Mouse (Mus musculus): ENCODE data around the gene Lta. TPM values are rescaled to one million over a fixed set of nuclear protein-coding genes. Genes with fewer than 3 reads are reported as not detected.

Gene Lta
- polyA plus RNA-seq, 1 experiment from 2014 or later, result not detected

DNA sequence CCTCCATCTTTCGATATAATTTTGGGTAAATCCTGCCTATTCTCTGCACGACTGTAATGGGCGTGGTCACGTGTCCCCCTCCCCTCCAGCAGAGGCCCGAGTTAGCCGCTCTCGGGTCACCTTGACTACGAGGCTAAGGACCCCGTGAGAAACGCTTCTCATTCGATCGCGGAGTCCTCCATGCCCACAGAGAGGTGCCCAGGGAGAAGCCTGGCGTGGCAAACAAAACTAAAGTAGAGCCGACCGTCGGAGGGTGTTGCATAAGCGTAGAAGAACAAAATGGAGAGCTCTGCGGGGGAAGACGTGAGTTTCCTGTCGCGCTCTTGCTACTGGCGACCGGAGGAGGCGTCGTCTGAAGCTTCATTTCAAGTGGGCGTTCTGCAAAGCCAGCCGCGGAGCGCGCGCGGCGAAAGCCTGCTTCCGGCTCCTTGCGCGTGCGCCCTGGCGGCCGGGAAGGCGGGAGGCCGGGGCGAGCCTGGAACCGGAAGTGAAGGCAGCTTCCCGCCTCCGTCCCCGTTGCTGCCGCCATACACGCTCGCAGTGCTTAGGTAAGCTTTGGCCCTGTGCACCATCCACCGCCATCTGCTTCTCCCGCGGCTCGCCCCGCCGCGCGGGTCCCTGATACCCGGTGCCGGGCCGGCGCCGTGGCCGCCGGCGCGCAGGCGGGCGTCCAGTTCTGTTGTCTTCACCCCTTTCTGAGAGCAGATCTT, 36.3 kb upstream of the Lta start, which contains the start of gene Ddx39b:
Gene Ddx39b, plus strand, starts transcription at position 442 of the 710 bp plus-strand sequence.
- Histone ChIP-seq H3K36me3 (ENCODE audit: control insufficient read depth, insufficient read depth, low read length) (peaks cover 28% of the 10 kb centered on the region), H3K4me2 (peak within 1 kb of the TSS; percentile 83), H3K4me1 (replicated peaks; ENCODE audit: control insufficient read depth, insufficient read depth, low read length) (peaks cover 31% of the 10 kb centered on the region), H3K27me3 (replicated peaks; ENCODE audit: control insufficient read depth, insufficient read depth, low read length) (no peaks in the 10 kb centered on the region), H3K27ac (ENCODE audit: low read depth, low read length) (peak within 1 kb of the TSS; percentile 98), H3K9ac (ENCODE audit: low read depth, low read length) (peak within 1 kb of the TSS; percentile 99), H3K4me3 (ENCODE audit: low read depth, low read length) (peak within 1 kb of the TSS; percentile 94), H3K9me3 (ENCODE audit: control insufficient read depth, low read length) (no peaks in the 10 kb centered on the region)
- DNase-seq (ENCODE audit: low spot score) (peak; percentile 96), ATAC-seq (replicated peaks; ENCODE audit: low FRiP score) (peak; percentile 87)
- whole genome bisulfite sequencing, result under 1% methylated on average over 69 of the region's 69 CpGs

DNA sequence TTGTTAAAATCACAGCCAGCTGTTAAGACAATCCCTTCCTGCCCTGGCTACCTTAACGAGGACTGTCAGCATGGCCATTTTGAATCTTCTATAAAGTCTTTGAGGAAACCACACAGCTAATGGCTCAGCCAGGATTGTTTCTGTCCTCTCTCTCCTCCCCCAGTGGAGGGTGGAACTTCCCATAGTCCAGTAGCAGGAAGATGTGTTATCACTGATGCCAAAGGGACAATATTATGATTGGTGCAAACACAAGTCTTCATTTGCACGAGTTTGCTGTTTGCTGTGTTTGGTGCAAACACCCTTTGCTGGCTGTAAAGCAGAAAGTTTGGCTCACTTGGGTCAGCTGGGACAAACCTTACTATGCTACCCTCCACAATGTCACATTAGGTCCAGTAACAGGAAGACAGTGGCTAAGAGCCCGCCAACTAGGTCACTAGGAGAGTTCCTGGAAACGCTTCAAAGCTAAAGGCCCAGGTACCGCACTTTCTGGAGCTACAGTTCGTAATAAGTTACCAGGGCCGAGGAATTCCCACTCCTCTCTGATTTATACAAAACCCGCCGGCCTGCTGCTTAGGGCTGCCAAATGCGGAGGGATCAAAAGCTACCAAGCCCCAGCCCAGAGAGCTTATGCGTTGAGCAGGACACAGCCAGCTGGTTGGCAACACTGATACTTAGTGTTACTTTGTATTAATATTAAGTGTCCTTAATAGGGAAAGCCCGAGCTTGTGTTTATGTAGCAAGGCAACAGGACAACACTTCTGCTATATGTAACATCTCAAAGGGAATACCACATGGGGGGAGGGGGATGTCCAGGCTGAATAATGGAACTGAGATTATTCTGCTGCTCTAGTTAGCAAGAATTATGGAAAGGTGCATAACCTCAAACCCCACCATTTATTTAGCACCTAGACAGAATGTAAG, 35.5 kb upstream of the Lta start:
- no peak for ATAC-seq (replicated peaks; ENCODE audit: low FRiP score)
- peak overlapping the region; percentile 59 for H3K9ac ChIP-seq (ENCODE audit: low read depth, low read length)
- no peaks in the 10 kb centered on the region for H3K9me3 ChIP-seq (ENCODE audit: control insufficient read depth, low read length)
- H3K4me1 ChIP-seq (replicated peaks; ENCODE audit: control insufficient read depth, insufficient read depth, low read length), result peaks cover 34% of the 10 kb centered on the region
- H3K36me3 ChIP-seq (ENCODE audit: control insufficient read depth, insufficient read depth, low read length), result peaks cover 20% of the 10 kb centered on the region
- peak overlapping the region; percentile 83 for H3K4me2 ChIP-seq
- no peak for DNase-seq (ENCODE audit: low spot score)
- H3K27me3 ChIP-seq (replicated peaks; ENCODE audit: control insufficient read depth, insufficient read depth, low read length), result no peaks in the 10 kb centered on the region
- peak overlapping the region; percentile 98 for H3K27ac ChIP-seq (ENCODE audit: low read depth, low read length)
- WGBS, result 34% methylated on average over 12 of the region's 12 CpGs
- peak overlapping the region; percentile 94 for H3K4me3 ChIP-seq (ENCODE audit: low read depth, low read length)

DNA sequence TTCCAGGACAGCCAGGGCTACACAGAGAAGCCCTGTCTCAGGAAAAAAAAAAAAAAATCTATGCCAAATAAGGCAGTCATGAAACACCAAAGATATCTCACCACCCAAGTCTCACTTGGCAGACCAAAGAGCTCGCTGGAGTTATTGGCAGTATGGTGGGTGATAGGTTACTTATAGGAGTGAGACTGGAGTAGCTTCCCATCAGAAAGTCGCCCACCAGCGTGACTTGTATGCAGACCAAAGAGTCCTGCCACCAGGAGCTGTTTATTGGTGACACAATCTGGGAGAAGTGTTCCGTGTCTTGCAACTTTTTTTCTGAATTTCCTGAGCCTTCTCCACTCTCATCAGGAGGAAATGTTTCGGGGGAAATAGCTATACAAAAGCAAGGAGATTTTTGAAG, 34.5 kb upstream of the Lta start:
- ATAC-seq (replicated peaks; ENCODE audit: low FRiP score) (no peak), DNase-seq (ENCODE audit: low spot score) (no peak)
- no peak overlapping the region for H3K27ac ChIP-seq (ENCODE audit: low read depth, low read length)
- H3K36me3 ChIP-seq (ENCODE audit: control insufficient read depth, insufficient read depth, low read length), result peaks cover 12% of the 10 kb centered on the region
- H3K27me3 ChIP-seq (replicated peaks; ENCODE audit: control insufficient read depth, insufficient read depth, low read length), result no peaks in the 10 kb centered on the region
- H3K4me1 ChIP-seq (replicated peaks; ENCODE audit: control insufficient read depth, insufficient read depth, low read length), result peaks cover 27% of the 10 kb centered on the region
- H3K4me2 ChIP-seq, result no peak overlapping the region; the same call in 1 of the 2 replicates
- no peak overlapping the region for H3K4me3 ChIP-seq (ENCODE audit: low read depth, low read length)
- H3K9me3 ChIP-seq (ENCODE audit: control insufficient read depth, low read length), result no peaks in the 10 kb centered on the region
- 76% methylated on average over 5 of the region's 5 CpGs for WGBS
- H3K9ac ChIP-seq (ENCODE audit: low read depth, low read length), result no peak overlapping the region

DNA sequence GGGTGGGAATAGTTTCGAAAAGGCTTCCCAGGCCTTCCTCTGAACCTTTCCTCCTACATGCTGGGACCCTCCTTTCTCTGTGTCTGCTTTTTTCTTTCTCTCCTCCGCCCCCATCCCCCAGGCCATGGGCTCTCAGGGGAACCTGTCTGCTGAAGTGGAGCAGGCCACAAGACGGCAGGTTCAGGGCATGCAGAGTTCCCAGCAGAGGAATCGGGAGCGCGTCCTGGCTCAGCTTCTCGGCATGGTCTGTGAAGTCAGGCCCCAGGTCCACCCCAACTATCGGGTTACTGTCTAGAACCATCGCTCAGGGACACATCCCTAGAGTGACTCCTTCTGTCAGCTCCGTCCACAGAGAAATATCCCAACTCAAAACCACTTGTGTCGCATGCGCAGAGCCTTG, 32.4 kb upstream of the Lta start:
- ATAC-seq (replicated peaks; ENCODE audit: low FRiP score), result no peak
- Histone ChIP-seq H3K27me3 (replicated peaks; ENCODE audit: control insufficient read depth, insufficient read depth, low read length) (no peaks in the 10 kb centered on the region), H3K4me1 (replicated peaks; ENCODE audit: control insufficient read depth, insufficient read depth, low read length) (peaks cover 21% of the 10 kb centered on the region), H3K4me3 (ENCODE audit: low read depth, low read length) (no peak overlapping the region), H3K27ac (ENCODE audit: low read depth, low read length) (no peak overlapping the region), H3K4me2 (no peak overlapping the region), H3K36me3 (ENCODE audit: control insufficient read depth, insufficient read depth, low read length) (peaks cover 6% of the 10 kb centered on the region; the same call in 1 of the 2 replicates), H3K9ac (ENCODE audit: low read depth, low read length) (no peak overlapping the region), H3K9me3 (ENCODE audit: control insufficient read depth, low read length) (no peaks in the 10 kb centered on the region)
- DNase-seq (ENCODE audit: low spot score), result no peak
- WGBS, result 91% methylated on average over 12 of the region's 12 CpGs

DNA sequence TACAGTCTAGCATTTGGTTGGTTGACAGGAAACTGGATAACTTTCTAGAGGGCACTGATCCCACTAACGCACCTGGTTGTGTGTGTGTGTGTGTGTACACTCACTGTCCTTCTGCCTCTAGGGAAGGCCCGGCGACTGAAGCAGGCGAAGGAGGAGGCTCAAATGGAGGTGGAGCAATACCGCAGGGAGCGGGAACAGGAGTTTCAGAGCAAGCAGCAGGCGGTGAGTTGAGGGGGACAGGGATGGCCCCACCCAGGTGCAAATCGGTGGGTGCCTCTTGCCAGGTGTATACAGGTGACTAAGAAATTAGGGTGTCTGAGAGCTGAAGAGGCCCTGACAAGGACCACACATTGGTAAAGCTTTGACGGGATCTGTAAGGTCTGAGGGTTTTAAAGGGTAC, 31.8 kb upstream of the Lta start:
- Histone ChIP-seq H3K4me2 (no peak overlapping the region), H3K27ac (ENCODE audit: low read depth, low read length) (no peak overlapping the region), H3K9ac (ENCODE audit: low read depth, low read length) (no peak overlapping the region), H3K4me1 (replicated peaks; ENCODE audit: control insufficient read depth, insufficient read depth, low read length) (peaks cover 24% of the 10 kb centered on the region), H3K4me3 (ENCODE audit: low read depth, low read length) (no peak overlapping the region), H3K36me3 (ENCODE audit: control insufficient read depth, insufficient read depth, low read length) (peaks cover 6% of the 10 kb centered on the region; the same call in 1 of the 2 replicates), H3K9me3 (ENCODE audit: control insufficient read depth, low read length) (no peaks in the 10 kb centered on the region), H3K27me3 (replicated peaks; ENCODE audit: control insufficient read depth, insufficient read depth, low read length) (no peaks in the 10 kb centered on the region)
- DNase-seq (ENCODE audit: low spot score) (no peak), ATAC-seq (replicated peaks; ENCODE audit: low FRiP score) (no peak)
- 81% methylated on average over 9 of the region's 9 CpGs for WGBS

DNA sequence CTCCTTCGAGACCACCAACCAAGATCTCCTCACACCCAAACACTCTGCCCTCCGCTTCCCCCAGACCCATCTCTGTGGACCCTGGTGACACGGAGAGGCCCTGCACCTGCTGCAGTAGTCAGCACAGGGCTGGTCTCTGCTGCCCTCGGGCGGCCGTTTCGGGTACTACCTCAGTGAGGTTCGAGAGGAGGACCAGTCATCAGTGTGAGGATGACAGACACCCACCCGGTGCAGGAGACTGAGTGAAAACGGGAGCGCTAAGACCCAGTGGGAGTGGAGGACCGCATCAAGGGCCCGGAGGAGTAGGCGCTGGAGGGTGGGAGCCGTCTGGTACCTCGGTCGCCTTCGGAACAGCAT, 31.2 kb upstream of the Lta start:
- Histone ChIP-seq H3K9ac (ENCODE audit: low read depth, low read length) (peak overlapping the region; percentile 88), H3K27ac (ENCODE audit: low read depth, low read length) (peak overlapping the region; percentile 95; the same call in 1 of the 2 replicates), H3K9me3 (ENCODE audit: control insufficient read depth, low read length) (no peaks in the 10 kb centered on the region), H3K4me2 (peak overlapping the region; percentile 79), H3K36me3 (ENCODE audit: control insufficient read depth, insufficient read depth, low read length) (peaks cover 6% of the 10 kb centered on the region; the same call in 1 of the 2 replicates), H3K27me3 (replicated peaks; ENCODE audit: control insufficient read depth, insufficient read depth, low read length) (no peaks in the 10 kb centered on the region), H3K4me3 (ENCODE audit: low read depth, low read length) (peak overlapping the region; percentile 71), H3K4me1 (replicated peaks; ENCODE audit: control insufficient read depth, insufficient read depth, low read length) (peaks cover 27% of the 10 kb centered on the region)
- DNase-seq (ENCODE audit: low spot score), result peak; percentile 99
- ATAC-seq (replicated peaks; ENCODE audit: low FRiP score), result peak; percentile 69
- under 1% methylated on average over 18 of the region's 18 CpGs for WGBS

DNA sequence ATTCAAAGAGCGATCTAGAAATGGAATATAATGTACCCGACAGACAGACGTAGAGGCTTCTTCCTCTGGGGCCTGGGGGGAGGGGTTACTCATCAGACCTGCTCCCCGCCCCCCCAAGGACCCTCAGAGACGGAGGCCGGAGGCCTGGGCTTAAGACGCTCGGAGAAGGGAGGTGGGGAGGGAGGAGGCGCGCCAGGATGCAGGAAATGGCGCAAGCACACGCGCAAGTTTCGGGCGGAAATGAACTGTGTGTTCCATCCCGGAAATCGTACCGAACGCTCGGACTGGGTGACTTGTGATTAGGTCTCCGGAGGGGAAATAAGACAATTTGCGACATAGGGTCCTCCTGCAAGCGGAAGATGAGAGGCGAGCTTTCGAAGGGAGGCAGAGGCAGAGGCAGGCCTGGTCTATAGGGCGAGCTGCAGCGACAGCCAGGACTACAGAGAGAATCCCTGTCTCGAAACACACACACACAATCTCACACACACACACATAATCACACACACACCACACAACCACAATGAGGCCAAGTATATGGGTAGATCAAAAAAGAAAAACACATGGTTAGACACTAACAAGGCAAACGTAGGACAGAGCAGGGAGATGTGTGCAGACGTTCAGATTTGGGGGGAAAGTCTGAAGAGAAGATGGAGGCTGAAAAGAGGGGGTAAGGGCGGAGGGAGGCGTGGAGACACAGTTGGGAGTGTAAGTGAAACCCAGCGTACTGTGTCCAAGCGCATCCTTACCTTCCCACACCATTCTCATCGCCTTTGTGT, 30.7 kb upstream of the Lta start, which contains the start of gene Nfkbil1:
Gene Nfkbil1, minus strand, starts transcription at position 179 of the 776 bp plus-strand sequence.
- Histone ChIP-seq H3K27me3 (replicated peaks; ENCODE audit: control insufficient read depth, insufficient read depth, low read length) (no peaks in the 10 kb centered on the region), H3K9ac (ENCODE audit: low read depth, low read length) (peak within 1 kb of the TSS; percentile 88), H3K4me3 (ENCODE audit: low read depth, low read length) (peak within 1 kb of the TSS; percentile 71), H3K27ac (ENCODE audit: low read depth, low read length) (peak within 1 kb of the TSS; percentile 95), H3K4me2 (peak within 1 kb of the TSS; percentile 79), H3K4me1 (replicated peaks; ENCODE audit: control insufficient read depth, insufficient read depth, low read length) (peaks cover 25% of the 10 kb centered on the region), H3K9me3 (ENCODE audit: control insufficient read depth, low read length) (no peaks in the 10 kb centered on the region), H3K36me3 (ENCODE audit: control insufficient read depth, insufficient read depth, low read length) (peaks cover 12% of the 10 kb centered on the region; the same call in 1 of the 2 replicates)
- under 1% methylated on average over 35 of the region's 35 CpGs for WGBS
- peak; percentile 83 for ATAC-seq (replicated peaks; ENCODE audit: low FRiP score)
- DNase-seq (ENCODE audit: low spot score), result peak; percentile 84

DNA sequence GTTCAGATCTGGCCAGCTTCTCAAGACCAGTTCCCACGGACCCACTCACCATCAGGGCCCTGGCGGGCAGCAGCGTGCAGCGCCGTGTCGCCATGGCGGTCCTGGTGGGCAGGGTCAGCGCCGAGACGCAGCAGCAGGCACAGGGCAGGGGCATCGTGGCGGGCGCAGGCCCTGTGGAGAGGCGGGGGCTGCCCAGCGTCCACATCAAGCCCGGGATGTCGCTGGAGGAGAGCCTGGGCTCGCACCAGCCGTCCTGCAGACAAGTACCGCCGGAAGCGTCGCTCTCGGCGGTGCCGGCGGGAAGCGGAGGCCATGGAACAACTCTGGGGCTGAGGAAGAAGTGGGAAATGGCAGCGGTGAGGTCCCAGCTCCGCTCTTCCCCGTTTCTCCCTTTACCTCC, 29.8 kb upstream of the Lta start:
- Histone ChIP-seq H3K9ac (ENCODE audit: low read depth, low read length) (peak overlapping the region; percentile 88), H3K4me1 (replicated peaks; ENCODE audit: control insufficient read depth, insufficient read depth, low read length) (peaks cover 20% of the 10 kb centered on the region), H3K4me3 (ENCODE audit: low read depth, low read length) (peak overlapping the region; percentile 71), H3K36me3 (ENCODE audit: control insufficient read depth, insufficient read depth, low read length) (peaks cover 12% of the 10 kb centered on the region; the same call in 1 of the 2 replicates), H3K27ac (ENCODE audit: low read depth, low read length) (peak overlapping the region; percentile 95), H3K4me2 (peak overlapping the region; percentile 79), H3K27me3 (replicated peaks; ENCODE audit: control insufficient read depth, insufficient read depth, low read length) (no peaks in the 10 kb centered on the region), H3K9me3 (ENCODE audit: control insufficient read depth, low read length) (no peaks in the 10 kb centered on the region)
- 2% methylated on average over 31 of the region's 31 CpGs for WGBS
- peak; percentile 61 for DNase-seq (ENCODE audit: low spot score)
- ATAC-seq (replicated peaks; ENCODE audit: low FRiP score), result peak; percentile 11; the same call in 1 of the 2 replicates
